Mouse (Mus musculus): Measurements from ENCODE around the gene Pigc. TPM values are rescaled to one million over a fixed set of nuclear protein-coding genes. Genes with fewer than 3 reads are reported as not detected.

Pigc gene
- polyA plus RNA-seq, 1 experiment from 2014 or later: 48.2 TPM

- Histone ChIP-seq H3K36me3 (no peaks in the 10 kb centered on the region), H3K27me3 (no peaks in the 10 kb centered on the region), H3K27ac (peak overlapping the region; percentile 96), H3K4me3 (no peak overlapping the region), H3K9me3 (no peaks in the 10 kb centered on the region), H3K4me1 (peaks cover 51% of the 10 kb centered on the region), H3K9ac (no peak overlapping the region), H3K4me2 (peak overlapping the region; percentile 32; the same call in 1 of the 2 replicates)
- ATAC-seq (ENCODE audit: insufficient number of reproducible peaks, low FRiP score, low TSS enrichment, low read depth): peak; percentile 64
- 9% methylated on average over 4 of the region's 4 CpGs for WGBS
Observed at GRCm38 (mm10) chr1:161999882-162000371, 30.9 kb downstream of the Pigc start.

GRCm38 (mm10) chr1:162001328-162001727 is 32.3 kb downstream of the Pigc start:
- H3K4me1 ChIP-seq: peaks cover 57% of the 10 kb centered on the region
- no peaks in the 10 kb centered on the region for H3K36me3 ChIP-seq
- H3K9ac ChIP-seq: no peak overlapping the region
- H3K4me3 ChIP-seq: no peak overlapping the region
- H3K4me2 ChIP-seq: no peak overlapping the region
- H3K27me3 ChIP-seq: no peaks in the 10 kb centered on the region
- H3K9me3 ChIP-seq: no peaks in the 10 kb centered on the region
- peak overlapping the region; percentile 96 for H3K27ac ChIP-seq
- ATAC-seq (ENCODE audit: insufficient number of reproducible peaks, low FRiP score, low TSS enrichment, low read depth): peak; percentile 57
- 32% methylated on average over 8 of the region's 8 CpGs for WGBS

- no peak overlapping the region for H3K9ac ChIP-seq
- H3K4me3 ChIP-seq: no peak overlapping the region
- H3K27me3 ChIP-seq: no peaks in the 10 kb centered on the region
- peak overlapping the region; percentile 94 for H3K27ac ChIP-seq
- no peaks in the 10 kb centered on the region for H3K36me3 ChIP-seq
- peak; percentile 14; the same call in 1 of the 2 replicates for ATAC-seq (ENCODE audit: insufficient number of reproducible peaks, low FRiP score, low TSS enrichment, low read depth)
- H3K4me2 ChIP-seq: no peak overlapping the region
- 37% methylated on average over 14 of the region's 14 CpGs for WGBS
- no peaks in the 10 kb centered on the region for H3K9me3 ChIP-seq
- H3K4me1 ChIP-seq: peaks cover 75% of the 10 kb centered on the region
Observed at GRCm38 (mm10) chr1:162003729-162004517, 34.9 kb downstream of the Pigc start.

- no peak overlapping the region for H3K4me3 ChIP-seq
- peaks cover 74% of the 10 kb centered on the region for H3K4me1 ChIP-seq
- H3K9me3 ChIP-seq: no peaks in the 10 kb centered on the region
- no peak for ATAC-seq (ENCODE audit: insufficient number of reproducible peaks, low FRiP score, low TSS enrichment, low read depth)
- H3K27me3 ChIP-seq: no peaks in the 10 kb centered on the region
- peak overlapping the region; percentile 94 for H3K27ac ChIP-seq
- no peak overlapping the region for H3K9ac ChIP-seq
- no peaks in the 10 kb centered on the region for H3K36me3 ChIP-seq
- no peak overlapping the region for H3K4me2 ChIP-seq
- WGBS: 23% methylated on average over 7 of the region's 7 CpGs
Observed at GRCm38 (mm10) chr1:162004518-162004780, 35.5 kb downstream of the Pigc start.

GRCm38 (mm10) chr1:162004821-162005770 is 36.1 kb downstream of the Pigc start:
- peak overlapping the region; percentile 15; the same call in 1 of the 2 replicates for H3K4me3 ChIP-seq
- H3K27me3 ChIP-seq: no peaks in the 10 kb centered on the region
- peak overlapping the region; percentile 94 for H3K27ac ChIP-seq
- WGBS: 33% methylated on average over 23 of the region's 23 CpGs
- no peaks in the 10 kb centered on the region for H3K36me3 ChIP-seq
- no peaks in the 10 kb centered on the region for H3K9me3 ChIP-seq
- no peak for ATAC-seq (ENCODE audit: insufficient number of reproducible peaks, low FRiP score, low TSS enrichment, low read depth)
- H3K4me1 ChIP-seq: peaks cover 75% of the 10 kb centered on the region
- peak overlapping the region; percentile 6; the same call in 1 of the 2 replicates for H3K4me2 ChIP-seq
- no peak overlapping the region for H3K9ac ChIP-seq

DNA sequence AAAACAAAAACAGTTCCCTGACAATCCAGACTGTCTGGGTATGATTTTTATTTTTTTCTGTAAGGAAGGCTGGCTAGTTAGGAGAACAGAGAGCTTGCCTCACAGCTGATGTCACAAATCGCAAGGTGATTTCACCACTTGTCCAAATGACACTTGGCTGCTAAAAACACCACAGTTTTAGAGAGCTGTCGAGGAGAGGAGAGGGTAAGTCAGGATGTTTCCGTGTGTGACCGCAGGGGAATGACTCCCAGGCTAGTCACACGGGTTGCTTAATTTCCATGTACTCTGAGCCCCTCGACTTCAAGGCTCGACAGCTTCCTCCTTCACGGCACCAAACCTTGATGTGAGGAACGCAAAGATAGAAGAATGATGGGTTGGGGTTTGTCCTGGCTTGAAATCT is 37.1 kb downstream of the Pigc start:
- no peak for ATAC-seq (ENCODE audit: insufficient number of reproducible peaks, low FRiP score, low TSS enrichment, low read depth)
- H3K27me3 ChIP-seq: no peaks in the 10 kb centered on the region
- H3K9ac ChIP-seq: no peak overlapping the region
- H3K4me1 ChIP-seq: peaks cover 69% of the 10 kb centered on the region
- H3K4me2 ChIP-seq: no peak overlapping the region
- peak overlapping the region; percentile 97 for H3K27ac ChIP-seq
- no peak overlapping the region for H3K4me3 ChIP-seq
- no peaks in the 10 kb centered on the region for H3K9me3 ChIP-seq
- 52% methylated on average over 9 of the region's 9 CpGs for WGBS
- H3K36me3 ChIP-seq: no peaks in the 10 kb centered on the region

- no peaks in the 10 kb centered on the region for H3K36me3 ChIP-seq
- peaks cover 65% of the 10 kb centered on the region for H3K4me1 ChIP-seq
- H3K9me3 ChIP-seq: no peaks in the 10 kb centered on the region
- peak overlapping the region; percentile 97 for H3K27ac ChIP-seq
- 8% methylated on average over 4 of the region's 4 CpGs for WGBS
- no peaks in the 10 kb centered on the region for H3K27me3 ChIP-seq
- no peak overlapping the region for H3K4me2 ChIP-seq
- 0 out of 2 replicates have a peak, but pooled peaks have one; percentile 33 for ATAC-seq (ENCODE audit: insufficient number of reproducible peaks, low FRiP score, low TSS enrichment, low read depth)
- H3K4me3 ChIP-seq: no peak overlapping the region
- no peak overlapping the region for H3K9ac ChIP-seq
Observed at GRCm38 (mm10) chr1:162008208-162008607, 39.2 kb downstream of the Pigc start.

- no peak overlapping the region for H3K9ac ChIP-seq
- H3K27me3 ChIP-seq: no peaks in the 10 kb centered on the region
- H3K36me3 ChIP-seq: no peaks in the 10 kb centered on the region
- H3K4me1 ChIP-seq: peaks cover 65% of the 10 kb centered on the region
- H3K9me3 ChIP-seq: no peaks in the 10 kb centered on the region
- peak overlapping the region; percentile 97 for H3K27ac ChIP-seq
- peak overlapping the region; percentile 29 for H3K4me2 ChIP-seq
- no peak overlapping the region for H3K4me3 ChIP-seq
- ATAC-seq (ENCODE audit: insufficient number of reproducible peaks, low FRiP score, low TSS enrichment, low read depth): peak; percentile 68
- WGBS: 9% methylated on average over 8 of the region's 8 CpGs
Observed at GRCm38 (mm10) chr1:162008631-162009067, 39.7 kb downstream of the Pigc start.

- Histone ChIP-seq H3K36me3 (no peaks in the 10 kb centered on the region), H3K4me1 (peaks cover 63% of the 10 kb centered on the region), H3K9me3 (no peaks in the 10 kb centered on the region), H3K27ac (peak overlapping the region; percentile 97), H3K4me2 (peak overlapping the region; percentile 29), H3K27me3 (no peaks in the 10 kb centered on the region), H3K4me3 (no peak overlapping the region), H3K9ac (no peak overlapping the region)
- WGBS: 13% methylated on average over 8 of the region's 8 CpGs
- ATAC-seq (ENCODE audit: insufficient number of reproducible peaks, low FRiP score, low TSS enrichment, low read depth): 0 out of 2 replicates have a peak, but pooled peaks have one; percentile 8
Observed at GRCm38 (mm10) chr1:162009086-162009485, 40.1 kb downstream of the Pigc start.

GRCm38 (mm10) chr1:162011523-162012245 is 42.7 kb downstream of the Pigc start:
- H3K36me3 ChIP-seq: no peaks in the 10 kb centered on the region
- ATAC-seq (ENCODE audit: insufficient number of reproducible peaks, low FRiP score, low TSS enrichment, low read depth): no peak
- H3K9ac ChIP-seq: no peak overlapping the region
- H3K27me3 ChIP-seq: no peaks in the 10 kb centered on the region
- H3K4me3 ChIP-seq: no peak overlapping the region
- H3K4me1 ChIP-seq: peaks cover 71% of the 10 kb centered on the region
- 73% methylated on average over 16 of the region's 16 CpGs for WGBS
- no peak overlapping the region for H3K4me2 ChIP-seq
- no peaks in the 10 kb centered on the region for H3K9me3 ChIP-seq
- peak overlapping the region; percentile 1; the same call in 1 of the 2 replicates for H3K27ac ChIP-seq

DNA sequence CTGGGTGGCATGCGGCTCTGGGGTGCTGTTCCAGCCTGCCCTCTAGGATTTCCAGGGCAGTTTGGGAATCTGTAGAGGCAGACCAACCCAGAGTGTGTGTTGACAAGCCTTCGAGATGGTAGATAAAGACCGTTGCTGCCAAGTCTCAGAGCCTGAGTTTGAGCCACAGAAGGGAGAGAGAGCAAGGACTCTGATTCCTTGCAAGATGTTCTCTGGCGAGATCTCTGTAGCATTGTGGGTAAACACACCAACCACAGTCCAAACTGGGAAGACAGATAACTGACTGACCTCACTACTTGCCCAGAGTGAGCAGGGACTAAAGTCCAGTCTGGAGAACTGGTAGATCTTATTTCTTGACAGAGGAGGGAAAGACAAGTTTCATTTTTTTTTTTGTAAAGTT is 44.6 kb downstream of the Pigc start:
- H3K9me3 ChIP-seq: no peaks in the 10 kb centered on the region
- 58% methylated on average over 4 of the region's 4 CpGs for WGBS

More for the DNA sequence above, 44.6 kb downstream of the Pigc start:
- no peaks in the 10 kb centered on the region for H3K27me3 ChIP-seq
- H3K4me2 ChIP-seq: no peak overlapping the region
- H3K36me3 ChIP-seq: no peaks in the 10 kb centered on the region
- ATAC-seq (ENCODE audit: insufficient number of reproducible peaks, low FRiP score, low TSS enrichment, low read depth): no peak
- H3K9ac ChIP-seq: no peak overlapping the region
- H3K4me3 ChIP-seq: no peak overlapping the region
- H3K27ac ChIP-seq: peak overlapping the region; percentile 94
- H3K4me1 ChIP-seq: peaks cover 68% of the 10 kb centered on the region
